Mouse (Mus musculus): ENCODE results near the gene Oxct1. TPM values are rescaled to one million over a fixed set of nuclear protein-coding genes. Genes with fewer than 3 reads are reported as not detected.

The Oxct1 gene
- polyA plus RNA-seq, 1 experiment from 2014 or later = 372 TPM

DNA sequence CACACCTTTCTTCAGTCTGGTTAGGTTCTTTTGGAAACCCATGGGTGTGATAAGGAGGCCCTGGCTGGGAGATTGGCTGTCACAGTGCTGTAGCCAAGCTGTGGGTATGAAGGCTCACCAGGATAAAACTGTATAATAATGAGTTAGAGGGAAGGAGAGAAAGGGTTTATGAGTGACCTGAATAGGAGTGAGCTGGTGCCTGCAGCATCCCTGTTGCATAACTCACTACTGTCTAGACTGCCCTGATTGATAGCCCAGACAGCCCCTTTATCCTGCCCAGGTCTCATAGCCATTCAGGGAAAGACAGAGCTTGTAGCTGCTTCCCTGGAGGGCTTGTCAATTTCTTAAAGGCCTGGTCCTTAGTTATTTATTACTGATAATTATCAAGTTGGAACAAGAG is 171.7 kb downstream of the Oxct1 start:
- peak; percentile 78; the same call in 1 of the 2 replicates for ATAC-seq (ENCODE audit: low read depth)
- Histone ChIP-seq H3K27me3 (ENCODE audit: control insufficient read depth, insufficient read depth, low read length) (no peaks in the 10 kb centered on the region), H3K36me3 (ENCODE audit: control insufficient read depth, insufficient read depth, low read length) (no peaks in the 10 kb centered on the region), H3K9ac (replicated peaks; ENCODE audit: low read depth, low read length) (no peak overlapping the region), H3K27ac (ENCODE audit: low read depth, low read length) (no peak overlapping the region), H3K9me3 (ENCODE audit: control insufficient read depth, low read length) (no peaks in the 10 kb centered on the region), H3K4me3 (ENCODE audit: low read depth, low read length) (no peak overlapping the region), H3K4me2 (ENCODE audit: low read depth, low read length) (no peak overlapping the region), H3K4me1 (ENCODE audit: control insufficient read depth, insufficient read depth, low read length) (no peaks in the 10 kb centered on the region)

Other genes starting within 250 kb of the Oxct1 start
- gene Fbxo4, start 46.8 kb upstream of the Oxct1 start, polyA plus RNA-seq (2014; fragmentation: Nextera tagmentation; extraction: Ambion mirVana) = 9.1 and 9.2 TPM in 2 replicates
- 57.8 and 64.2 TPM in 2 replicates for gene AW549877, start 30.6 kb upstream of the Oxct1 start, polyA plus RNA-seq (2014; fragmentation: Nextera tagmentation; extraction: Ambion mirVana)